Mouse (Mus musculus) neutrophil, adult 83 days (primary cell): ENCODE results near the gene Cts6. TPM values are rescaled to one million over a fixed set of nuclear protein-coding genes. Genes with fewer than 3 reads are reported as not detected.

ENCODE experiments used
- total RNA-seq, 2 experiments: library from RNA; stranded (reverse); gene quantifications; one replicate each; pipeline ENCODE4 v1.2.4; 2023

Cts6 gene
- not detected for total RNA-seq

GRCm38 (mm10) chr13:61203310-61203709, at the start of gene Cts6:
Cts6 (minus strand) TSS chr13:61203410.

GRCm38 (mm10) chr13:61164156-61164555, 39.1 kb downstream of the Cts6 start, which contains the start of gene Ctsr:
Ctsr (minus strand) TSS chr13:61164256.

Other genes starting within 250 kb of the Cts6 start
- not detected for gene Ctsj, start 197.5 kb downstream of the Cts6 start, total RNA-seq
- not detected for gene Ctsq, start 162.8 kb downstream of the Cts6 start, total RNA-seq
- not detected for gene Ctsr, start 39.2 kb downstream of the Cts6 start, total RNA-seq
- not detected for gene Cts8, start 51.9 kb upstream of the Cts6 start, total RNA-seq
- not detected for gene Gm49398, start 85.4 kb upstream of the Cts6 start, total RNA-seq
- not detected for gene Cts7, start 154.8 kb upstream of the Cts6 start, total RNA-seq